Mouse (Mus musculus): ENCODE data around the gene Slamf6. TPM values are rescaled to one million over a fixed set of nuclear protein-coding genes. Genes with fewer than 3 reads are reported as not detected.

Gene Slamf6
- total RNA-seq, 2 experiments from 2014 or later = not detected

DNA sequence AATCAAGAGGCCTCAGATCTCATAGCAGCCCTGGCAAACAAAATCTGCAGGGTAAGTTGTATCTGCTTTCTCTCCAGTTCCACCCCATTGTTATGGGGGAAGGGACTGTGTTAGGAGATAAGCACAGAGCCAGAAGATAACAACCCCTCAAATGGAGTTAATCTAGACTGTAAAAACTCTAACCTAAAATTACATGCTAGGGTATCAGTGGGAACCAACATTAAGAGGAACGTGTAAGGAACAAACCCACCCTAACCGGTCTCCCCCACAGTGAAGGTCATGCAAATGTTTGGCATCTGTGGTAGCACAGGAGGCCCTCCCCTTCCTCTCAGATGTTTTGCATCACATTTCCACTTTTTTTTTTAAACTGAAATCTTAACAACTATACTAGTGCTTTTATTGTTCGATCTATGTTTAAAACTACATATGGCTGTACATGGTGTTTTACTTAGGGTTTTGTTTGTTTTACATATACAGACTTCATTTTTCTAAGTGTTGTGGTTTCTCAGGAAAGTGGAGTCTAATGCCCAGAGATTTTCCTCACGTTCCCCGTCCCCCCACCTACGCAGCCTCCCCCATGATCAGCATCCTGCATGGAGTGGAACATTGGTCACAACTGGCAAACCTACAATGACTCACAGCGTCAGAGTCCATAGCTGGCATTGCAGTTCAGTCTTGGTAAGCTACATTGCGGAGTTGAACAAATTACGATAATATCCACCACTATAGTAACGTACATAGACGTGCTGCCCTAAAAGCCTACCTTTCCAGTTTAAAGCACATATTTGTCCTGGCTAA lies 77.8 kb downstream of the Slamf6 start:
- no peak for DNase-seq

DNA sequence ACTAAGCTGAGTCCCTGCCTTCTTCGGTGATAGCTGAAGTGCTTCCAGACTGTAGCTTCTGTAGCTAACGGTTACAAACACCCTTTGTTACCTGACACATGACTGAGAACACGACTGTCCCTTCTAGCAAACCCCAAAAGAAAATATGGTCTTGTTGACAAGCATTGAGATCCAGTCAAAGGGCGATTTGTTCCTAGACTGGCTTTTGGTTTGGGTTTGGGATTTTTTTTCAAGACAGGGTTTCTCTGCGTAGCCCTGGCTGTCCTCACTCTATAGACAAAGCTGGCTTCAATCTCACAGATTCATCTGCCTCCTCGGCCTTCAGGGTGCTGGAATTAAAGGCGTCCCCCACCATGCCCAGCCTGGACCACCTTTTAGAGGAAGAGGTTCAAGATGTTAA lies 79.4 kb downstream of the Slamf6 start:
- no peak for DNase-seq

DNA sequence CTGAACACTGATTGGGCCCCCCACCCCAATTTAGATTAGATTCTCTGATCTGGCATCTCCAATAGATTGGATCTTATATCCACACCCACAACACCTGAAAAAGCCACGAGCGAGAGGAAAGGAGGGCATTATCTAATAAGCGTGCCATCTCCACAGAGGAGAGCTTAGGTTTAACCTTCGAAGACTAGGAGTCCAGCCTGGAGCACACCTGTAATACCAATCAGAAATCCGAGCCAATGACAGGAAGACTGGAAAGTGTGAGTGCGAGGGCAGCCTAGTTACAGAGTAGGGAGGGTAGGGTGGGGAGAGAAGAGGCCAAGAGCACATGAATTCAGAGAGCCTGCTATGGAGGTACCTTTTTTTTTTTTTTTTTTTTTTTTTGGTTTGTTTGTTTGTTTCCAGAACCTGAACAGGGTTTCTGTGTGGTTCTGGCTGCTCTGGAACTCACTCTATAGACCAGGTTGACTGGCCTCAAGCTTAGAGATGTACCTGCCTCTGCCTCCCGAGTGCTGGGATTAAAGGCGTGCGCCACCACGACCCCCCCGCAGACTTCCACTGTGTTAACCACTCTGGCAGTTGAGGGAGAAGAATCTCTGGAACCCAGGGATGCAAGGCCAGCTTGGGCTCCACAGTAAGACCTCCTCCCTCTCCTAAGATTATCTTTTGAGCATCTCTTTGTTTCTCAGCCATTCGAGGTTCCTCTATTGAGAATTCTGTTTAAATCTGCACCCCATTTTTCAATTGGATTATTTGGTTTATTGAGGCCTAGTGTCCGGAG lies 81.7 kb downstream of the Slamf6 start:
- DNase-seq = no peak

GRCm38 (mm10) chr1:172000641-172001040 lies 83.3 kb downstream of the Slamf6 start:
- DNase-seq = peak; percentile 59 to 61

- DNase-seq = no peak
Observed at GRCm38 (mm10) chr1:172001665-172002064, 84.3 kb downstream of the Slamf6 start.

Other genes starting within 250 kb of the Slamf6 start
- under 1 TPM in 1 of 2 experiments, not detected in 1; 0.77 TPM for gene Cd48, start 235.5 kb upstream of the Slamf6 start, total RNA-seq (2021)
- gene Slamf1, start 150.4 kb upstream of the Slamf6 start, total RNA-seq (2021) = under 1 TPM; 0.10 to 0.17 TPM
- gene Cd84, start 77.8 kb upstream of the Slamf6 start, total RNA-seq (2021) = 1 to 10 TPM; 1.6 to 2.0 TPM
- gene Gm10521, start 21.9 kb upstream of the Slamf6 start, total RNA-seq (2021) = not detected
- gene Vangl2, start 110.9 kb downstream of the Slamf6 start, total RNA-seq (2021) = 10 to 100 TPM; 14.8 to 16.0 TPM
- 1 to 10 TPM; 1.3 to 1.5 TPM for gene Nhlh1, start 140.1 kb downstream of the Slamf6 start, total RNA-seq (2021)
- 100 to 1,000 TPM; 144 TPM for gene Copa, start 165.0 kb downstream of the Slamf6 start, total RNA-seq (2021)
- gene Ncstn, start 165.3 kb downstream of the Slamf6 start, total RNA-seq (2021) = 10 to 100 TPM; 57.1 to 60.1 TPM
- gene Pex19, start 209.2 kb downstream of the Slamf6 start, total RNA-seq (2021) = 10 to 100 TPM; 89.2 to 95.3 TPM
- gene Dcaf8, start 230.6 kb downstream of the Slamf6 start, total RNA-seq (2021) = 100 to 1,000 TPM; 103 to 105 TPM

All from layer of hippocampus, postnatal 36 days (tissue).